Mouse (Mus musculus): ENCODE results near the gene 4833439L19Rik.

GRCm38 (mm10) chr13:54571637-54572036, 6.4 kb upstream of the 4833439L19Rik start:
- no peak for TF ChIP-seq CTCF (IDR thresholded peaks at IDR 0.05; ENCODE audit: low read depth)
- no peak for TF ChIP-seq EP300 (IDR thresholded peaks at IDR 0.05; ENCODE audit: low read depth)
